Mouse (Mus musculus): Measurements from ENCODE around the gene E130208F15Rik.
A peak's percentile ranks its signal among the peaks of the same experiment; 100 is the strongest.

- TF ChIP-seq EP300 (IDR thresholded peaks at IDR 0.05; ENCODE audit: low read depth) (no peak), CTCF (IDR thresholded peaks at IDR 0.05; ENCODE audit: low read depth) (peak; percentile 91)
Measured at GRCm38 (mm10) chr7:30331887-30332286, 10.3 kb downstream of the E130208F15Rik start.

All from liver, postnatal 0 days (tissue).